Mouse (Mus musculus) urinary bladder, postnatal 4 days (tissue): Measurements from ENCODE around the gene Vmn1r1.
"Not testable (repeated sequence)": the region's sequence is repeated elsewhere in the genome, so short reads cannot be mapped to it uniquely, and the experiment has no call there.

Source experiments
- DNase-seq, 2 experiments: peaks; one replicate each; pipeline ENCODE4 v3.0.0; 2021 to 2022; ENCODE audit warnings: low spot score in 2 of 2

The Vmn1r1 gene

GRCm38 (mm10) chr1:182164386-182164785 is at the start of gene Vmn1r1:
Gene Vmn1r1 (minus strand): TSS chr1:182164486.
- DNase-seq, result no peak

- DNase-seq, result no peak
Observed at GRCm38 (mm10) chr1:182210322-182210721, 46.0 kb upstream of the Vmn1r1 start.

- DNase-seq, result no peak
Observed at GRCm38 (mm10) chr1:182192581-182192980, 28.3 kb upstream of the Vmn1r1 start.

GRCm38 (mm10) chr1:182191816-182192545 is 27.7 kb upstream of the Vmn1r1 start:
- DNase-seq, result no peak

- DNase-seq, result no peak
Observed at GRCm38 (mm10) chr1:182191181-182191580, 26.9 kb upstream of the Vmn1r1 start.

- DNase-seq, result no peak
Observed at GRCm38 (mm10) chr1:182189669-182190440, 25.6 kb upstream of the Vmn1r1 start.

- DNase-seq, result not testable (repeated sequence)
Observed at GRCm38 (mm10) chr1:182182449-182182848, 18.2 kb upstream of the Vmn1r1 start.

- DNase-seq, result no peak
Observed at GRCm38 (mm10) chr1:182181456-182182305, 17.4 kb upstream of the Vmn1r1 start.

- not testable (repeated sequence) for DNase-seq
Observed at GRCm38 (mm10) chr1:182176985-182177384, 12.7 kb upstream of the Vmn1r1 start.

- not testable (repeated sequence) for DNase-seq
Observed at GRCm38 (mm10) chr1:182170206-182170605, 5.9 kb upstream of the Vmn1r1 start.

- DNase-seq, result no peak
Observed at GRCm38 (mm10) chr1:182162951-182163350, 1.3 kb downstream of the Vmn1r1 start.

GRCm38 (mm10) chr1:182159575-182159974 is 4.7 kb downstream of the Vmn1r1 start:
- no peak for DNase-seq

GRCm38 (mm10) chr1:182157734-182158133 is 6.6 kb downstream of the Vmn1r1 start:
- DNase-seq, result no peak

- DNase-seq, result no peak
Observed at GRCm38 (mm10) chr1:182149966-182150365, 14.3 kb downstream of the Vmn1r1 start.

GRCm38 (mm10) chr1:182148864-182149514 is 15.3 kb downstream of the Vmn1r1 start:
- no peak for DNase-seq

- DNase-seq, result no peak
Observed at GRCm38 (mm10) chr1:182145546-182145945, 18.7 kb downstream of the Vmn1r1 start.

GRCm38 (mm10) chr1:182143288-182143687 is 21.0 kb downstream of the Vmn1r1 start:
- DNase-seq, result no peak

GRCm38 (mm10) chr1:182142725-182143124 is 21.6 kb downstream of the Vmn1r1 start:
- no peak for DNase-seq

GRCm38 (mm10) chr1:182140370-182140769 is 23.9 kb downstream of the Vmn1r1 start:
- peak; percentile 67 to 81 for DNase-seq

- DNase-seq, result no peak
Observed at GRCm38 (mm10) chr1:182139937-182140336, 24.3 kb downstream of the Vmn1r1 start.

GRCm38 (mm10) chr1:182138172-182138571 is 26.1 kb downstream of the Vmn1r1 start:
- no peak for DNase-seq
